Mouse (Mus musculus) liver, postnatal 0 days (tissue): ENCODE results near the gene P2ry6. TPM values are rescaled to one million over a fixed set of nuclear protein-coding genes. Genes with fewer than 3 reads are reported as not detected.

ENCODE experiments used
- ATAC-seq: fragments of 200-750 bp; cut with Nextera tagmentation; 2 replicates; pipeline ENCODE4 v1.8.0; 2017; ENCODE audit warnings: mild to moderate bottlenecking, moderate library complexity
- DNase-seq: peaks from one replicate; pipeline ENCODE4 v3.0.0-alpha.2; 2016
- H3K27ac ChIP-seq: fragments of 300-500 bp; sonication (generic); 2 replicates; pipeline ENCODE4 v1.5.1; 2014; ENCODE audit warnings: antibody characterized with exemption, moderate library complexity, mild to moderate bottlenecking, low read depth
- H3K27me3 ChIP-seq: fragments of 300-500 bp; sonication (generic); 2 replicates; pipeline ENCODE4 v1.6.1; 2014; ENCODE audit warnings: low read length, control low read depth, mixed read lengths; ENCODE audit not compliant: insufficient read depth
- H3K36me3 ChIP-seq: fragments of 300-500 bp; sonication (generic); replicated peaks from 2 replicates; pipeline ENCODE4 v1.6.1; 2014; ENCODE audit warnings: mild to moderate bottlenecking, control low read depth, low read length, moderate library complexity, mixed read lengths; ENCODE audit not compliant: insufficient read depth
- H3K4me1 ChIP-seq: fragments of 300-500 bp; sonication (generic); 2 replicates; pipeline ENCODE4 v1.6.1; 2014; ENCODE audit warnings: antibody characterized with exemption, mild to moderate bottlenecking, control low read depth; ENCODE audit not compliant: insufficient read depth
- H3K4me2 ChIP-seq: fragments of 300-500 bp; sonication (generic); 2 replicates; pipeline ENCODE4 v1.6.1; 2014; ENCODE audit warnings: low read depth, mild to moderate bottlenecking, low read length, moderate library complexity, mixed read lengths
- H3K4me3 ChIP-seq: fragments of 300-500 bp; sonication (generic); 2 replicates; pipeline ENCODE4 v1.5.1; 2014; ENCODE audit warnings: low read depth, low read length
- H3K9ac ChIP-seq: fragments of 300-500 bp; sonication (generic); replicated peaks from 2 replicates; pipeline ENCODE4 v1.6.1; 2014; ENCODE audit warnings: mild to moderate bottlenecking, moderate library complexity
- H3K9me3 ChIP-seq: fragments of 300-500 bp; sonication (generic); 2 replicates; pipeline ENCODE4 v1.6.1; 2016; ENCODE audit warnings: mild to moderate bottlenecking, control low read depth, low read length, mixed read lengths
- CTCF ChIP-seq: sonication (generic); IDR thresholded peaks from 2 replicates; pipeline ENCODE4 v1.5.1; 2016; ENCODE audit warnings: antibody characterized with exemption, low read depth
- EP300 ChIP-seq: IDR thresholded peaks from 2 replicates; pipeline ENCODE4 v1.6.1; 2016; ENCODE audit warnings: antibody characterized with exemption, low read depth, mild to moderate bottlenecking
- WGBS: fragments of 180-500 bp; shearing (Covaris S2); extraction: QIAGEN DNeasy Blood & Tissue Kit; methylation state at CpG from one replicate; pipeline ENCODE4 v1.1.7; 2014; ENCODE audit not compliant: insufficient replicate concordance; 5-methylcytosine and 5-hydroxymethylcytosine counted together
- polyA plus RNA-seq: library from polyadenylated mRNA; unstranded; fragments of >200 nt; fragmentation: Nextera tagmentation; extraction: Ambion mirVana; gene quantifications from 2 replicates; pipeline ENCODE4 v1.2.1, GENCODE M21; 2015

Gene P2ry6
- polyA plus RNA-seq = 5.3 and 6.0 TPM in 2 replicates

DNA sequence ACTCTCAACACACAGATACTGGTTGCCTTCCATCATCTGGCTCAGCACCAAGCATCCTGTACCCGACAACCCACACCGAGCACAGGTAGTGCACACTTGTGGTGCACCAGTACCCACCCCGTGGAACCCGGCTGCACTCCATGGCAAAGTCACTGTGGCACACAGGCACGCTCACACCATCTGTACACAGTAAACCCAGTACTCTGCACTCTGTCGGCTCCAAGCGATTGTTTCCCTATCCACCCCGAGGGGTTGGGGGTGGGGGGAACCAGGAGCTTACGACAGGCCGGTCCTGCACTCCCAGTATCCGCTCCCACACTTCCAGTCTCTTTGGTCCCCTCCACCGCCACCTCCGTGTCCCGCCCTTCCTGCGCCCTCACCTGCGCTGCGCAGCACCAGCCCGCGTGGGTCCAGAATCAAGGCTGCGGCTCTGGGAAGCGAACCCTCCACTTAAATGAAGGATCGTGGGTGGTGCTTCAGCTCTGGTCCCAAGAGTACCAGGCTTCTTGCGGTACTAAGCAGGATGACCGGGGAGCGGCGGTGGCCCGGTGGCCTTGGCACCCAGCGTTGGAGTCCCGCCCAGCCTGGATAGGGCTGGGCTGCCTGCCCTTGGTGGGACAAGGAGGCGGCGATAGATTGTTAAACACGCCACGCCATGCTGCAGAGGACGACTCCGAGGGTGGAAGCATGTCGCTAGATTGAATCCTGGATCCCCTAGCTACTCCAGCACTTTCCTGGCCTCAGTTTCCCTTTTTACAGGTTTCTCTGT lies at the start of gene P2ry6:
P2ry6 (minus strand) TSS at position 515 of the 769 bp plus-strand sequence.
- WGBS = 13% methylated on average over 36 of the region's 36 CpGs
- Histone ChIP-seq H3K27me3 (peaks cover 26% of the 10 kb centered on the region), H3K9me3 (no peaks in the 10 kb centered on the region), H3K4me1 (peaks cover 8% of the 10 kb centered on the region), H3K4me3 (peak within 1 kb of the TSS; percentile 29), H3K27ac (no peak within 1 kb of the TSS), H3K9ac (no peak within 1 kb of the TSS), H3K4me2 (peak within 1 kb of the TSS; percentile 61), H3K36me3 (no peaks in the 10 kb centered on the region)
- TF ChIP-seq CTCF (no peak), EP300 (no peak)
- DNase-seq = no peak
- no peak for ATAC-seq

DNA sequence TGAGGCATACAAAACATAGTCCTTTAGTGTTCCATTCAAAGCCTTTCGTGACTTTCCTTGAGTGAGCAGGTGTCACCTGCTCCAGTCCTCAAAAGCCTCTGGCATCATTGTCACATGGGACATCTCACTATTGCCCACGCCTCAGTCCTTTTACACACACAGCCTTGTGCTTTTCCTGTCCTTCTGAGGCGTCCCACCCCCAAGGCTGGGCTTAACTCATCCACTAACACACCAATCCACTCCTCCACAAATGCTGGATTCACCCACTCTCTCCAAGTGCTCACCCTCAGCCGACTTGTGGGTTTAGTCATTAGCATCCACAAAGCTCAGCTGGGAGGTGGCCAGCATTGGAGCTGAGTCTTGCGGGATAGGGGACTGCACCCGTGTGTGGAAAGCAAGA lies 43.0 kb upstream of the P2ry6 start:
- 64% methylated on average over 6 of the region's 6 CpGs for WGBS
- ATAC-seq (no peak), DNase-seq (no peak)
- Histone ChIP-seq H3K27ac (no peak overlapping the region), H3K9ac (no peak overlapping the region), H3K4me1 (peaks cover 10% of the 10 kb centered on the region), H3K4me2 (no peak overlapping the region), H3K4me3 (no peak overlapping the region), H3K36me3 (no peaks in the 10 kb centered on the region), H3K27me3 (no peaks in the 10 kb centered on the region), H3K9me3 (no peaks in the 10 kb centered on the region)
- TF ChIP-seq CTCF (no peak), EP300 (no peak)

DNA sequence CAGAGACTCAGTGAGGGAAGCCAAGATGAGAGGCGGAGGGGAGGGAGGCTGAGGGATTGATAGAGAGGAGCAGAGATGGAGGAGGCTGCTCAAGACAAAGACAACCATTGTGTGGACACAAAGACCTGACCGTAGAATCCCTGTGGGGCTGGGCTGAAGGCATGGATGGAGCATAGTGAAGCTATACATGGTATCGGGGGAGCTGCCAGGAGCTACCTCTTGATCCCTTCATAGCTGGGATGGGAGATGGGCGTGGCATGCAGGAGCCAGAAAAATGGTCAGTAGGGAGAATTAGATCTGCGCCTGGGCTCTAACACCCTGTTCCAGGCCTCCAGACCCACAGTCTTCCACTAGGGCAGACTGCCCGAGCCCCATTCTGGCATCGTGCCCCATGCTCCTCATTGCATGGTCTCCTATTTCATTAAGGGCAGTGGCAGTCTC lies 42.6 kb upstream of the P2ry6 start:
- DNase-seq (no peak), ATAC-seq (no peak)
- H3K36me3 ChIP-seq = no peaks in the 10 kb centered on the region
- H3K4me1 ChIP-seq = peaks cover 14% of the 10 kb centered on the region
- H3K27me3 ChIP-seq = no peaks in the 10 kb centered on the region
- H3K9me3 ChIP-seq = no peaks in the 10 kb centered on the region
- no peak overlapping the region for H3K27ac ChIP-seq
- H3K9ac ChIP-seq = no peak overlapping the region
- WGBS = 73% methylated on average over 7 of the region's 7 CpGs
- no peak overlapping the region for H3K4me3 ChIP-seq
- no peak overlapping the region for H3K4me2 ChIP-seq
- TF ChIP-seq CTCF (no peak), EP300 (no peak)

DNA sequence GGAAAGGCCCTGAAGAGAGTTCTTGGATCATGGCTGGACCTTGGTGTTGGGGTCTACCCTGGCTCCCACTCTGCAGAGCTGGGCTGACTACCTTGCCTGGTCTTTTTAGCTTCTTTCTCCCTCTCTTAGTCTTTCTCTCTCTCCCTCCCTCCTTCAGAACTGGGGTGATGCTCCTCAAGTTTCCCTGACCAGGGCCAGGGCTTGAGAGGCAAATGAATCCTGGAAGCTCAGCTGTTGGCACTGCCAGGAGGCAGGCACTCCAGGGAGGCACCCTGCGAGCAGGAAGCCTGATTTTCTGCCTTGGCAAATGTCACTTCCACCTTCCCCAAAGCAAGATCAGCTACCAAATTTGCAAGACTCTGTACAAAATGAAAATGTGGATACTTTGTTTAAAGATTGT lies 40.5 kb upstream of the P2ry6 start:
- ATAC-seq = no peak
- no peak for DNase-seq
- Histone ChIP-seq H3K27ac (no peak overlapping the region), H3K9me3 (no peaks in the 10 kb centered on the region), H3K4me1 (peaks cover 22% of the 10 kb centered on the region), H3K27me3 (no peaks in the 10 kb centered on the region), H3K4me2 (no peak overlapping the region), H3K9ac (no peak overlapping the region), H3K36me3 (no peaks in the 10 kb centered on the region), H3K4me3 (no peak overlapping the region)
- WGBS = 60% methylated on average over 1 of the region's 1 CpGs
- TF ChIP-seq EP300 (no peak), CTCF (no peak)

DNA sequence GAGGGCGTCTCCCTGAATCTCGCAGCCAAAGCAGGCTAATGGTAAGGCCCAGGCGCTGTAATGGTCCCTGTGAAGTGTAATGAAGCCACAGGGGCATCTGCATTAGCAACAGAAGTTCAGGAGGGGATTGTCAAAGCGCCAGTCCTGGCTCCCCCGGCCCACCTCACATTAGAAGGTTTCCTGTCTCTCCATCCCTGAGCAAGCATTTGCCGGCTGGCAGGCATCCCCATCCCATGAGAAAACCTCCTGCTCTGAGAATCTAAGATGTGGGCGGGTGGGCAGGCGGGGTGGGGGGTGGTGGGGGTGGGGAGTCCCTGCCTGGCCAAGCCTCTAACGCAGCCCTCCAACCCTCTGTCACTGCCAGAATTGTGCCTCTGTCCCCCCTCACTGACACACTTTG lies 39.6 kb upstream of the P2ry6 start:
- no peak for DNase-seq
- no peak for ATAC-seq
- H3K4me2 ChIP-seq = no peak overlapping the region
- no peak overlapping the region for H3K9ac ChIP-seq
- no peaks in the 10 kb centered on the region for H3K36me3 ChIP-seq
- no peak overlapping the region for H3K4me3 ChIP-seq
- H3K27ac ChIP-seq = no peak overlapping the region
- H3K9me3 ChIP-seq = no peaks in the 10 kb centered on the region
- 66% methylated on average over 8 of the region's 9 CpGs for WGBS
- H3K4me1 ChIP-seq = peaks cover 23% of the 10 kb centered on the region
- TF ChIP-seq CTCF = no peak
- H3K27me3 ChIP-seq = no peaks in the 10 kb centered on the region

DNA sequence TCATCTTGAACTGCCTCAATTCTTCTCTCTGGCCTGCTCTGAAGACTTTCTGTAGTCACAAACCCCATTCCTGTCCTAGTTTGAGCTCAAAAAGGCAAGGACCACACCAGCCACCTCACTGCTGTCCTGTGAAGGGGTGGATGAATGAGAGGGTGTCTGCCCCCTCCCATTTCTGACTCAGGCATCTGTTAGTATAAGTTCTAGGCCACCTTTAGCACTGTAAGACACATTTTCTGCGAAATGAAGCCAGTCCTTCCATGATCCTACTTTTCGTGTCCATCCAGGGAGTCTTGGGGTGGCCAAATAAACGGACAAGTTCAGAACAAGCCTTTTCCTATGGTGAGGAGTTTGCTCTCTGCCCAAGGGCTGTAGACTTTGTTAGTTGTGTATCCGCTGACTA lies 38.1 kb upstream of the P2ry6 start, which contains the start of gene P2ry2:
P2ry2 (minus strand) TSS at position 326 of the 400 bp plus-strand sequence.
- WGBS = 63% methylated on average over 4 of the region's 4 CpGs
- Histone ChIP-seq H3K9me3 (no peaks in the 10 kb centered on the region), H3K4me2 (peak within 1 kb of the TSS; percentile 83), H3K27me3 (no peaks in the 10 kb centered on the region), H3K9ac (peak within 1 kb of the TSS; percentile 63), H3K36me3 (no peaks in the 10 kb centered on the region), H3K27ac (peak within 1 kb of the TSS; percentile 92), H3K4me3 (peak within 1 kb of the TSS; percentile 61), H3K4me1 (peaks cover 23% of the 10 kb centered on the region)
- TF ChIP-seq CTCF (no peak), EP300 (no peak)
- DNase-seq (no peak), ATAC-seq (no peak)
